Mouse (Mus musculus) small intestine, adult 2 months (tissue): ENCODE data around the gene Gpr35.

Experiments
- CTCF ChIP-seq: fragments of 200-500 bp; IDR thresholded peaks from 2 replicates; pipeline ENCODE4 v1.5.1; 2012; ENCODE audit warnings: low read depth, mild to moderate bottlenecking, control low read depth, inconsistent platforms, low read length, moderate library complexity, mixed read lengths; ENCODE audit not compliant: insufficient replicate concordance, insufficient read length; ENCODE audit errors: extremely low read depth
- POLR2A ChIP-seq: fragments of 200-500 bp; IDR thresholded peaks from 2 replicates; pipeline ENCODE4 v1.6.1; 2012; ENCODE audit warnings: low read depth, mild to moderate bottlenecking, control low read depth, inconsistent platforms, low read length, moderate library complexity

- TF ChIP-seq POLR2A, result no peak
- no peak for TF ChIP-seq CTCF
Observed at GRCm38 (mm10) chr1:92921496-92921895, 29.2 kb upstream of the Gpr35 start.
